Mouse (Mus musculus): ENCODE data around the gene H2-K1. TPM values are rescaled to one million over a fixed set of nuclear protein-coding genes. Genes with fewer than 3 reads are reported as not detected.

The H2-K1 gene
- total and polyA plus RNA-seq, 3 experiments = 1,734 to 2,472 (median 1,753) TPM

GRCm38 (mm10) chr17:33947430-33948089, 52.6 kb downstream of the H2-K1 start:
- H3K4me2 ChIP-seq (ENCODE audit: insufficient read depth, low read depth, poor library complexity, severe bottlenecking) = no peak overlapping the region
- H3K36me3 ChIP-seq (replicated peaks in 1 of 2; ENCODE audit: control insufficient read depth in 1 of 2, insufficient read depth in 1 of 2, low read length in 1 of 2) = peaks cover 76 to 92% of the 10 kb centered on the region in 2 experiments
- H3K9ac ChIP-seq (ENCODE audit: insufficient read depth, low read depth) = no peak overlapping the region
- TF ChIP-seq SIN3A (IDR thresholded peaks at IDR 0.05; ENCODE audit: low read length) = no peak
- no peak for TF ChIP-seq PAX5 (IDR thresholded peaks at IDR 0.05; ENCODE audit: low read length)
- TF ChIP-seq IRF4 (IDR thresholded peaks at IDR 0.05; ENCODE audit: low read depth, low read length) = no peak
- no peak for TF ChIP-seq POLR2A (IDR thresholded peaks at IDR 0.05; ENCODE audit: low read depth, low read length)
- TF ChIP-seq RCOR1 (conservative IDR thresholded peaks at IDR 0.05; ENCODE audit: low read depth, low read length) = no peak
- TF ChIP-seq HCFC1 (IDR thresholded peaks at IDR 0.05; ENCODE audit: low read depth, low read length) = no peak
- TF ChIP-seq POLR2AphosphoS2 (IDR thresholded peaks at IDR 0.05; ENCODE audit: low read depth, low read length) = no peak
- no peak for TF ChIP-seq GABPA (IDR thresholded peaks at IDR 0.05; ENCODE audit: insufficient replicate concordance, low read depth, low read length)
- TF ChIP-seq KAT2A (IDR thresholded peaks at IDR 0.05; ENCODE audit: insufficient replicate concordance, low read length) = no peak
- TF ChIP-seq EP300 (IDR thresholded peaks at IDR 0.05; ENCODE audit: low read length) = no peak
- no peak for TF ChIP-seq MXI1 (IDR thresholded peaks at IDR 0.05; ENCODE audit: low read depth, low read length)
- no peak for TF ChIP-seq RAD21 (IDR thresholded peaks at IDR 0.05; ENCODE audit: low read depth, low read length)
- TF ChIP-seq JUN (IDR thresholded peaks at IDR 0.05; ENCODE audit: insufficient read depth, low read depth, low read length) = no peak
- TF ChIP-seq CHD2 (IDR thresholded peaks at IDR 0.05; ENCODE audit: low read length) = no peak
- no peak for TF ChIP-seq TBP (conservative IDR thresholded peaks at IDR 0.05; ENCODE audit: low read depth, low read length)
- TF ChIP-seq USF1 (IDR thresholded peaks at IDR 0.05; ENCODE audit: low read depth, low read length) = no peak
- no peak overlapping the region for H3K4me3 ChIP-seq (replicated peaks in 1 of 3; ENCODE audit: low read depth in 2 of 3, low read length in 2 of 3, poor library complexity in 1 of 3)
- H3K79me2 ChIP-seq (replicated peaks; ENCODE audit: control insufficient read depth, extremely low read depth, insufficient read depth, poor library complexity, severe bottlenecking) = no peaks in the 10 kb centered on the region
- peaks cover 2 to 13% of the 10 kb centered on the region in 2 experiments; a peak in 2 of 4 replicates for H3K4me1 ChIP-seq (ENCODE audit: control insufficient read depth in 1 of 2, insufficient read depth in 2 of 2)
- DNase-seq (ENCODE audit: extremely low read depth) = no peak
- no peaks in the 10 kb centered on the region for H3K9me3 ChIP-seq (replicated peaks; ENCODE audit: low read length)
- dilution Hi-C loops (cut with MboI; ENCODE audit: extremely low pct_ligation_motif_present, extremely low pct_unique_long_range_greater_than_20kb, low sequenced_read_pairs) = no loop called here
- H3K27ac ChIP-seq (ENCODE audit: insufficient read depth, low read depth) = no peak overlapping the region
- in situ Hi-C loops (cut with MboI; ENCODE audit: low pct_ligation_motif_present, low pct_unique_long_range_greater_than_20kb, low sequenced_read_pairs) = no loop called here
- no peaks in the 10 kb centered on the region for H3K27me3 ChIP-seq (replicated peaks)

Other genes starting within 250 kb of the H2-K1 start
Only the 20 nearest of the 33 such genes appear.
- gene Gm7029, start 126.5 kb downstream of the H2-K1 start, total RNA-seq (2012; rRNA removed) = not detected in 2 replicates
- not detected in 2 replicates for gene Gm7029, start 126.5 kb downstream of the H2-K1 start, total RNA-seq (2014; rRNA removed)
- not detected in 2 replicates for gene Gm7029, start 126.5 kb downstream of the H2-K1 start, polyA plus RNA-seq (2012; ENCODE audit: insufficient read length, low read depth)
- 22.3 and 23.0 TPM in 2 replicates for gene Kifc1, start 109.7 kb downstream of the H2-K1 start, total RNA-seq (2012; rRNA removed)
- 15.2 and 16.0 TPM in 2 replicates for gene Kifc1, start 109.7 kb downstream of the H2-K1 start, total RNA-seq (2014; rRNA removed)
- gene Kifc1, start 109.7 kb downstream of the H2-K1 start, polyA plus RNA-seq (2012; ENCODE audit: insufficient read length, low read depth) = 41.2 and 46.6 TPM in 2 replicates
- gene Platr17, start 95.2 kb downstream of the H2-K1 start, total RNA-seq (2012; rRNA removed) = not detected in 2 replicates
- not detected in 2 replicates for gene Platr17, start 95.2 kb downstream of the H2-K1 start, total RNA-seq (2014; rRNA removed)
- gene Platr17, start 95.2 kb downstream of the H2-K1 start, polyA plus RNA-seq (2012; ENCODE audit: insufficient read length, low read depth) = not detected in 2 replicates
- 33.8 and 48.3 TPM in 2 replicates for gene Daxx, start 90.9 kb downstream of the H2-K1 start, total RNA-seq (2012; rRNA removed)
- 31.6 and 32.3 TPM in 2 replicates for gene Daxx, start 90.9 kb downstream of the H2-K1 start, total RNA-seq (2014; rRNA removed)
- gene Daxx, start 90.9 kb downstream of the H2-K1 start, polyA plus RNA-seq (2012; ENCODE audit: insufficient read length, low read depth) = 53.0 and 64.7 TPM in 2 replicates
- 114 and 134 TPM in 2 replicates for gene Tapbp, start 84.4 kb downstream of the H2-K1 start, total RNA-seq (2012; rRNA removed)
- gene Tapbp, start 84.4 kb downstream of the H2-K1 start, total RNA-seq (2014; rRNA removed) = 44.3 and 45.3 TPM in 2 replicates
- gene Tapbp, start 84.4 kb downstream of the H2-K1 start, polyA plus RNA-seq (2012; ENCODE audit: insufficient read length, low read depth) = 96.7 and 116 TPM in 2 replicates
- 21.2 and 23.5 TPM in 2 replicates for gene Zbtb22, start 84.4 kb downstream of the H2-K1 start, total RNA-seq (2012; rRNA removed)
- 11.7 and 12.1 TPM in 2 replicates for gene Zbtb22, start 84.4 kb downstream of the H2-K1 start, total RNA-seq (2014; rRNA removed)
- 20.2 and 20.3 TPM in 2 replicates for gene Zbtb22, start 84.4 kb downstream of the H2-K1 start, polyA plus RNA-seq (2012; ENCODE audit: insufficient read length, low read depth)
- 23.0 and 25.6 TPM in 2 replicates for gene Rgl2, start 70.8 kb downstream of the H2-K1 start, total RNA-seq (2012; rRNA removed)
- 20.1 and 20.4 TPM in 2 replicates for gene Rgl2, start 70.8 kb downstream of the H2-K1 start, total RNA-seq (2014; rRNA removed)
- 29.1 and 31.8 TPM in 2 replicates for gene Rgl2, start 70.8 kb downstream of the H2-K1 start, polyA plus RNA-seq (2012; ENCODE audit: insufficient read length, low read depth)
- gene Pfdn6, start 60.0 kb downstream of the H2-K1 start, total RNA-seq (2012; rRNA removed) = 140 and 157 TPM in 2 replicates
- 92.3 and 109 TPM in 2 replicates for gene Pfdn6, start 60.0 kb downstream of the H2-K1 start, total RNA-seq (2014; rRNA removed)
- 109 and 149 TPM in 2 replicates for gene Pfdn6, start 60.0 kb downstream of the H2-K1 start, polyA plus RNA-seq (2012; ENCODE audit: insufficient read length, low read depth)
- gene Wdr46, start 59.7 kb downstream of the H2-K1 start, total RNA-seq (2012; rRNA removed) = 49.7 and 64.5 TPM in 2 replicates
- gene Wdr46, start 59.7 kb downstream of the H2-K1 start, total RNA-seq (2014; rRNA removed) = 36.8 and 39.8 TPM in 2 replicates
- 69.4 and 72.4 TPM in 2 replicates for gene Wdr46, start 59.7 kb downstream of the H2-K1 start, polyA plus RNA-seq (2012; ENCODE audit: insufficient read length, low read depth)
- gene B3galt4, start 48.9 kb downstream of the H2-K1 start, total RNA-seq (2012; rRNA removed) = 3.7 and 4.5 TPM in 2 replicates
- 4.2 and 5.2 TPM in 2 replicates for gene B3galt4, start 48.9 kb downstream of the H2-K1 start, total RNA-seq (2014; rRNA removed)
- gene B3galt4, start 48.9 kb downstream of the H2-K1 start, polyA plus RNA-seq (2012; ENCODE audit: insufficient read length, low read depth) = 4.6 and 6.2 TPM in 2 replicates
- 38.2 and 39.9 TPM in 2 replicates for gene Vps52, start 44.5 kb downstream of the H2-K1 start, total RNA-seq (2012; rRNA removed)
- 34.3 and 40.6 TPM in 2 replicates for gene Vps52, start 44.5 kb downstream of the H2-K1 start, total RNA-seq (2014; rRNA removed)
- gene Vps52, start 44.5 kb downstream of the H2-K1 start, polyA plus RNA-seq (2012; ENCODE audit: insufficient read length, low read depth) = 73.6 and 76.1 TPM in 2 replicates
- 302 and 359 TPM in 2 replicates for gene Rps18, start 44.3 kb downstream of the H2-K1 start, total RNA-seq (2012; rRNA removed)
- gene Rps18, start 44.3 kb downstream of the H2-K1 start, total RNA-seq (2014; rRNA removed) = 205 and 246 TPM in 2 replicates
- 913 and 991 TPM in 2 replicates for gene Rps18, start 44.3 kb downstream of the H2-K1 start, polyA plus RNA-seq (2012; ENCODE audit: insufficient read length, low read depth)
- 8.6 and 11.9 TPM in 2 replicates for gene Ring1, start 24.3 kb upstream of the H2-K1 start, total RNA-seq (2012; rRNA removed)
- 11.5 and 13.7 TPM in 2 replicates for gene Ring1, start 24.3 kb upstream of the H2-K1 start, total RNA-seq (2014; rRNA removed)
- gene Ring1, start 24.3 kb upstream of the H2-K1 start, polyA plus RNA-seq (2012; ENCODE audit: insufficient read length, low read depth) = 18.0 and 23.1 TPM in 2 replicates
- gene H2-Ke6, start 27.7 kb upstream of the H2-K1 start, total RNA-seq (2012; rRNA removed) = 44.8 and 47.1 TPM in 2 replicates
- gene H2-Ke6, start 27.7 kb upstream of the H2-K1 start, total RNA-seq (2014; rRNA removed) = 20.4 and 20.8 TPM in 2 replicates
- 31.7 and 34.5 TPM in 2 replicates for gene H2-Ke6, start 27.7 kb upstream of the H2-K1 start, polyA plus RNA-seq (2012; ENCODE audit: insufficient read length, low read depth)
- gene Slc39a7, start 31.3 kb upstream of the H2-K1 start, total RNA-seq (2012; rRNA removed) = 116 and 160 TPM in 2 replicates
- gene Slc39a7, start 31.3 kb upstream of the H2-K1 start, total RNA-seq (2014; rRNA removed) = 96.8 and 97.2 TPM in 2 replicates
- gene Slc39a7, start 31.3 kb upstream of the H2-K1 start, polyA plus RNA-seq (2012; ENCODE audit: insufficient read length, low read depth) = 105 and 108 TPM in 2 replicates
- 42.7 and 47.7 TPM in 2 replicates for gene Rxrb, start 31.5 kb upstream of the H2-K1 start, total RNA-seq (2012; rRNA removed)
- 27.0 and 27.4 TPM in 2 replicates for gene Rxrb, start 31.5 kb upstream of the H2-K1 start, total RNA-seq (2014; rRNA removed)
- 36.9 and 41.4 TPM in 2 replicates for gene Rxrb, start 31.5 kb upstream of the H2-K1 start, polyA plus RNA-seq (2012; ENCODE audit: insufficient read length, low read depth)
- gene Col11a2, start 39.1 kb upstream of the H2-K1 start, total RNA-seq (2012; rRNA removed) = 6.0 and 7.6 TPM in 2 replicates
- gene Col11a2, start 39.1 kb upstream of the H2-K1 start, total RNA-seq (2014; rRNA removed) = 3.0 and 4.5 TPM in 2 replicates
- 5.8 and 7.2 TPM in 2 replicates for gene Col11a2, start 39.1 kb upstream of the H2-K1 start, polyA plus RNA-seq (2012; ENCODE audit: insufficient read length, low read depth)
- 16.1 and 21.5 TPM in 2 replicates for gene H2-Oa, start 92.0 kb upstream of the H2-K1 start, total RNA-seq (2012; rRNA removed)
- 32.8 and 42.7 TPM in 2 replicates for gene H2-Oa, start 92.0 kb upstream of the H2-K1 start, total RNA-seq (2014; rRNA removed)
- gene H2-Oa, start 92.0 kb upstream of the H2-K1 start, polyA plus RNA-seq (2012; ENCODE audit: insufficient read length, low read depth) = 30.5 and 40.4 TPM in 2 replicates
- gene H2-DMa, start 119.2 kb upstream of the H2-K1 start, total RNA-seq (2012; rRNA removed) = 67.7 and 77.4 TPM in 2 replicates
- gene H2-DMa, start 119.2 kb upstream of the H2-K1 start, total RNA-seq (2014; rRNA removed) = 114 and 119 TPM in 2 replicates
- 82.5 and 112 TPM in 2 replicates for gene H2-DMa, start 119.2 kb upstream of the H2-K1 start, polyA plus RNA-seq (2012; ENCODE audit: insufficient read length, low read depth)
- gene Brd2, start 122.3 kb upstream of the H2-K1 start, total RNA-seq (2012; rRNA removed) = 101 and 125 TPM in 2 replicates
- gene Brd2, start 122.3 kb upstream of the H2-K1 start, total RNA-seq (2014; rRNA removed) = 137 and 141 TPM in 2 replicates
- 247 and 252 TPM in 2 replicates for gene Brd2, start 122.3 kb upstream of the H2-K1 start, polyA plus RNA-seq (2012; ENCODE audit: insufficient read length, low read depth)